Mouse (Mus musculus): ENCODE measurements around the gene Rsph1. TPM values are rescaled to one million over a fixed set of nuclear protein-coding genes. Genes with fewer than 3 reads are reported as not detected.

Rsph1 gene
- polyA plus RNA-seq, 1 experiment, result 0.30 TPM

DNA sequence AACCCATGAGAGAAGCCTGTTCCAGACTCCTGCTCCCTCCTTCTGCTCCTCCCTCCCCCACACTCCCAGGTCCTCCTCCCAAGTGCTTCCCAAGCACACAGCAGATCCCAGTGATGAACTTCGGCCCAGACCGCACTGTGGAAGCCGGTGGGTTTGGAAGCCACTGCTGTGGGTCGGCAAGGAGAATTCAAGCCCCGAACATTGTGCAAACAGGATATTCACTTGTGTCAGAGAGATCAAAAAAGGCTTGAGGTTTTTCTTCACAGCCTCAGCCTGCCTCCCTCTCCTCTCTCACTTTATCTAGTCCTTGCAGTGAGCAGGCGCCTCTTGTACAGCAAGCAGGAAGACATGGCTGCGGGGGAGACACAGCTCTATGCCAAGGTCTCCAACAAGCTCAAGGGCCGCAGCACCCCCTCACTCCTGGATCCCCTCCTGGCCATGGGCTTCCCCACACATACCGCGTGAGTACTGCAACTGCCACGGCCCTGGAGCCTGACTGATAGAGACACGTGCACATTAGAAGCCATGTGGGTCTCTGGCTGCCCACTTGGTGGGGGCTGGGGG, 69.3 kb downstream of the Rsph1 start, which contains the start of gene Ubash3a:
TSS of gene Ubash3a (plus strand) at position 103 of the 564 bp plus-strand sequence.
- Histone ChIP-seq H3K4me3 (no peak within 1 kb of the TSS), H3K36me3 (ENCODE audit: control insufficient read depth, insufficient read depth) (no peaks in the 10 kb centered on the region), H3K4me2 (ENCODE audit: low read depth) (no peak within 1 kb of the TSS), H3K27me3 (ENCODE audit: control insufficient read depth, insufficient read depth, insufficient read length) (peaks cover 15% of the 10 kb centered on the region), H3K79me2 (ENCODE audit: control insufficient read depth, insufficient read depth) (no peaks in the 10 kb centered on the region), H3ac (ENCODE audit: control insufficient read depth, insufficient read length) (no peak within 1 kb of the TSS)
- TF ChIP-seq POLR2AphosphoS2 (IDR thresholded peaks at IDR 0.05; ENCODE audit: insufficient read length, low read depth), result no peak
- TF ChIP-seq REST (IDR thresholded peaks at IDR 0.05; ENCODE audit: insufficient read depth, insufficient read length), result no peak
- no peak for TF ChIP-seq CEBPB (IDR thresholded peaks at IDR 0.05; ENCODE audit: insufficient read depth, poor library complexity, severe bottlenecking)
- TF ChIP-seq USF1 (IDR thresholded peaks at IDR 0.05; ENCODE audit: low read depth), result no peak
- no peak for TF ChIP-seq E2F4 (IDR thresholded peaks at IDR 0.05; ENCODE audit: insufficient read depth)
- no peak for TF ChIP-seq MYOD1 (IDR thresholded peaks at IDR 0.05; ENCODE audit: control insufficient read depth in 1 of 3, insufficient read length in 2 of 3, low read depth in 2 of 3)
- no peak for TF ChIP-seq MAX (IDR thresholded peaks at IDR 0.05; ENCODE audit: low read depth)
- TF ChIP-seq TCF12 (IDR thresholded peaks at IDR 0.05; ENCODE audit: insufficient read depth, poor library complexity, severe bottlenecking), result no peak

Other genes starting within 250 kb of the Rsph1 start
- 0.94 TPM for gene Abcg1, start 219.7 kb downstream of the Rsph1 start, polyA plus RNA-seq (2012; fragmentation: generic; extraction: Trizol)
- not detected for gene Tff3, start 147.7 kb downstream of the Rsph1 start, polyA plus RNA-seq (2012; fragmentation: generic; extraction: Trizol)
- gene Tff2, start 133.1 kb downstream of the Rsph1 start, polyA plus RNA-seq (2012; fragmentation: generic; extraction: Trizol), result not detected
- 0.85 TPM for gene Tff1, start 112.1 kb downstream of the Rsph1 start, polyA plus RNA-seq (2012; fragmentation: generic; extraction: Trizol)
- not detected for gene Tmprss3, start 78.4 kb downstream of the Rsph1 start, polyA plus RNA-seq (2012; fragmentation: generic; extraction: Trizol)
- gene Ubash3a, start 69.5 kb downstream of the Rsph1 start, polyA plus RNA-seq (2012; fragmentation: generic; extraction: Trizol), result not detected
- gene Slc37a1, start 9.4 kb upstream of the Rsph1 start, polyA plus RNA-seq (2012; fragmentation: generic; extraction: Trizol), result 0.12 TPM
- 0.14 TPM for gene Pde9a, start 108.8 kb upstream of the Rsph1 start, polyA plus RNA-seq (2012; fragmentation: generic; extraction: Trizol)
- 26.1 TPM for gene Wdr4, start 242.6 kb upstream of the Rsph1 start, polyA plus RNA-seq (2012; fragmentation: generic; extraction: Trizol)
- 469 TPM for gene Ndufv3, start 242.7 kb upstream of the Rsph1 start, polyA plus RNA-seq (2012; fragmentation: generic; extraction: Trizol)